Mouse (Mus musculus): ENCODE data around the gene H2-M3. TPM values are rescaled to one million over a fixed set of nuclear protein-coding genes. Genes with fewer than 3 reads are reported as not detected.

H2-M3 gene
- 58.2 TPM for polyA plus RNA-seq (2015; fragmentation: Illumina TruSeq; extraction: RNeasy Lipid Tissue Mini Kit (QIAGEN cat#74804); ENCODE audit: insufficient read depth, low replicate concordance)

GRCm38 (mm10) chr17:37270058-37270701 lies at the start of gene H2-M3:
Gene H2-M3, plus strand, starts transcription at chr17:37270220.

GRCm38 (mm10) chr17:37237230-37237629 lies 32.8 kb upstream of the H2-M3 start, which contains the start of gene Olfr97:
Gene Olfr97, minus strand, starts transcription at chr17:37237330.

GRCm38 (mm10) chr17:37263626-37264025 lies 6.4 kb upstream of the H2-M3 start, which contains the start of gene Olfr98:
Gene Olfr98, minus strand, starts transcription at chr17:37263749.

GRCm38 (mm10) chr17:37283360-37283759 lies 13.3 kb downstream of the H2-M3 start, which contains the start of gene Olfr99:
Gene Olfr99, minus strand, starts transcription at chr17:37283460.

GRCm38 (mm10) chr17:37304213-37304612 lies 34.2 kb downstream of the H2-M3 start, which contains the start of gene Olfr101:
Gene Olfr101, minus strand, starts transcription at chr17:37304313.

GRCm38 (mm10) chr17:37316954-37317353 lies 46.9 kb downstream of the H2-M3 start, which contains the start of gene Olfr102:
Gene Olfr102, minus strand, starts transcription at chr17:37317054.

Other genes starting within 250 kb of the H2-M3 start
- gene Mog, start 246.8 kb upstream of the H2-M3 start, polyA plus RNA-seq (2015; fragmentation: Illumina TruSeq; extraction: RNeasy Lipid Tissue Mini Kit (QIAGEN cat#74804); ENCODE audit: insufficient read depth, low replicate concordance), result not detected
- 60.3 TPM for gene Gabbr1, start 224.3 kb upstream of the H2-M3 start, polyA plus RNA-seq (2015; fragmentation: Illumina TruSeq; extraction: RNeasy Lipid Tissue Mini Kit (QIAGEN cat#74804); ENCODE audit: insufficient read depth, low replicate concordance)
- gene Olfr90, start 181.7 kb upstream of the H2-M3 start, polyA plus RNA-seq (2015; fragmentation: Illumina TruSeq; extraction: RNeasy Lipid Tissue Mini Kit (QIAGEN cat#74804); ENCODE audit: insufficient read depth, low replicate concordance), result not detected
- gene Olfr91, start 171.9 kb upstream of the H2-M3 start, polyA plus RNA-seq (2015; fragmentation: Illumina TruSeq; extraction: RNeasy Lipid Tissue Mini Kit (QIAGEN cat#74804); ENCODE audit: insufficient read depth, low replicate concordance), result not detected
- not detected for gene Olfr92, start 150.1 kb upstream of the H2-M3 start, polyA plus RNA-seq (2015; fragmentation: Illumina TruSeq; extraction: RNeasy Lipid Tissue Mini Kit (QIAGEN cat#74804); ENCODE audit: insufficient read depth, low replicate concordance)
- gene Olfr93, start 108.7 kb upstream of the H2-M3 start, polyA plus RNA-seq (2015; fragmentation: Illumina TruSeq; extraction: RNeasy Lipid Tissue Mini Kit (QIAGEN cat#74804); ENCODE audit: insufficient read depth, low replicate concordance), result not detected
- gene Ubd, start 76.3 kb upstream of the H2-M3 start, polyA plus RNA-seq (2015; fragmentation: Illumina TruSeq; extraction: RNeasy Lipid Tissue Mini Kit (QIAGEN cat#74804); ENCODE audit: insufficient read depth, low replicate concordance), result 32.4 TPM
- not detected for gene Olfr94, start 69.2 kb upstream of the H2-M3 start, polyA plus RNA-seq (2015; fragmentation: Illumina TruSeq; extraction: RNeasy Lipid Tissue Mini Kit (QIAGEN cat#74804); ENCODE audit: insufficient read depth, low replicate concordance)
- not detected for gene Olfr95, start 57.1 kb upstream of the H2-M3 start, polyA plus RNA-seq (2015; fragmentation: Illumina TruSeq; extraction: RNeasy Lipid Tissue Mini Kit (QIAGEN cat#74804); ENCODE audit: insufficient read depth, low replicate concordance)
- not detected for gene Olfr96, start 50.1 kb upstream of the H2-M3 start, polyA plus RNA-seq (2015; fragmentation: Illumina TruSeq; extraction: RNeasy Lipid Tissue Mini Kit (QIAGEN cat#74804); ENCODE audit: insufficient read depth, low replicate concordance)
- gene Olfr97, start 32.9 kb upstream of the H2-M3 start, polyA plus RNA-seq (2015; fragmentation: Illumina TruSeq; extraction: RNeasy Lipid Tissue Mini Kit (QIAGEN cat#74804); ENCODE audit: insufficient read depth, low replicate concordance), result not detected
- not detected for gene Olfr98, start 6.5 kb upstream of the H2-M3 start, polyA plus RNA-seq (2015; fragmentation: Illumina TruSeq; extraction: RNeasy Lipid Tissue Mini Kit (QIAGEN cat#74804); ENCODE audit: insufficient read depth, low replicate concordance)
- not detected for gene Olfr99, start 13.2 kb downstream of the H2-M3 start, polyA plus RNA-seq (2015; fragmentation: Illumina TruSeq; extraction: RNeasy Lipid Tissue Mini Kit (QIAGEN cat#74804); ENCODE audit: insufficient read depth, low replicate concordance)
- not detected for gene Olfr101, start 34.1 kb downstream of the H2-M3 start, polyA plus RNA-seq (2015; fragmentation: Illumina TruSeq; extraction: RNeasy Lipid Tissue Mini Kit (QIAGEN cat#74804); ENCODE audit: insufficient read depth, low replicate concordance)
- not detected for gene Olfr102, start 46.8 kb downstream of the H2-M3 start, polyA plus RNA-seq (2015; fragmentation: Illumina TruSeq; extraction: RNeasy Lipid Tissue Mini Kit (QIAGEN cat#74804); ENCODE audit: insufficient read depth, low replicate concordance)
- gene Olfr103, start 69.5 kb downstream of the H2-M3 start, polyA plus RNA-seq (2015; fragmentation: Illumina TruSeq; extraction: RNeasy Lipid Tissue Mini Kit (QIAGEN cat#74804); ENCODE audit: insufficient read depth, low replicate concordance), result not detected
- not detected for gene Olfr104-ps, start 89.4 kb downstream of the H2-M3 start, polyA plus RNA-seq (2015; fragmentation: Illumina TruSeq; extraction: RNeasy Lipid Tissue Mini Kit (QIAGEN cat#74804); ENCODE audit: insufficient read depth, low replicate concordance)
- not detected for gene Olfr105-ps, start 108.8 kb downstream of the H2-M3 start, polyA plus RNA-seq (2015; fragmentation: Illumina TruSeq; extraction: RNeasy Lipid Tissue Mini Kit (QIAGEN cat#74804); ENCODE audit: insufficient read depth, low replicate concordance)
- not detected for gene Olfr106-ps, start 120.2 kb downstream of the H2-M3 start, polyA plus RNA-seq (2015; fragmentation: Illumina TruSeq; extraction: RNeasy Lipid Tissue Mini Kit (QIAGEN cat#74804); ENCODE audit: insufficient read depth, low replicate concordance)
- not detected for gene Olfr107, start 129.0 kb downstream of the H2-M3 start, polyA plus RNA-seq (2015; fragmentation: Illumina TruSeq; extraction: RNeasy Lipid Tissue Mini Kit (QIAGEN cat#74804); ENCODE audit: insufficient read depth, low replicate concordance)
- not detected for gene Olfr108, start 175.3 kb downstream of the H2-M3 start, polyA plus RNA-seq (2015; fragmentation: Illumina TruSeq; extraction: RNeasy Lipid Tissue Mini Kit (QIAGEN cat#74804); ENCODE audit: insufficient read depth, low replicate concordance)
- gene Olfr109, start 188.7 kb downstream of the H2-M3 start, polyA plus RNA-seq (2015; fragmentation: Illumina TruSeq; extraction: RNeasy Lipid Tissue Mini Kit (QIAGEN cat#74804); ENCODE audit: insufficient read depth, low replicate concordance), result not detected
- gene H2-M2, start 213.3 kb downstream of the H2-M3 start, polyA plus RNA-seq (2015; fragmentation: Illumina TruSeq; extraction: RNeasy Lipid Tissue Mini Kit (QIAGEN cat#74804); ENCODE audit: insufficient read depth, low replicate concordance), result 16.8 TPM
- gene Olfr110, start 222.2 kb downstream of the H2-M3 start, polyA plus RNA-seq (2015; fragmentation: Illumina TruSeq; extraction: RNeasy Lipid Tissue Mini Kit (QIAGEN cat#74804); ENCODE audit: insufficient read depth, low replicate concordance), result 0.26 TPM
- gene Olfr111, start 237.8 kb downstream of the H2-M3 start, polyA plus RNA-seq (2015; fragmentation: Illumina TruSeq; extraction: RNeasy Lipid Tissue Mini Kit (QIAGEN cat#74804); ENCODE audit: insufficient read depth, low replicate concordance), result 0.72 TPM

Data from spleen, adult 10 weeks (tissue).